Mouse (Mus musculus) MEL (cell line): ENCODE data around the gene Gatad2a.
A peak's percentile ranks its signal among the peaks of the same experiment; 100 is the strongest.

Experiments
- CHD2 ChIP-seq: IDR thresholded peaks from 2 replicates; pipeline ENCODE4 v1.6.1; 2011; ENCODE audit warnings: low read length, improper control_type of control experiment
- CTCF ChIP-seq, 3 experiments: IDR thresholded peaks in 2 of 3; conservative IDR thresholded peaks in 1 of 3; 2 replicates each; pipeline ENCODE4 v1.5.1; 2011 to 2012; ENCODE audit warnings: low read length in 3 of 3, low read depth in 2 of 3, mild to moderate bottlenecking in 2 of 3, improper control_type of control experiment in 1 of 3, inconsistent platforms in 1 of 3, mixed read lengths in 1 of 3, moderate library complexity in 1 of 3; ENCODE audit not compliant: control insufficient read depth in 1 of 3, insufficient read depth in 1 of 3, poor library complexity in 1 of 3, severe bottlenecking in 1 of 3
- EP300 ChIP-seq, 2 experiments: IDR thresholded peaks; 2 replicates each; pipeline ENCODE4 v1.6.1; 2011; ENCODE audit warnings: improper control_type of control experiment in 2 of 2, low read length in 2 of 2, low read depth in 1 of 2, mild to moderate bottlenecking in 1 of 2
- ETS1 ChIP-seq: IDR thresholded peaks from 2 replicates; pipeline ENCODE4 v1.6.1; 2012; ENCODE audit warnings: low read depth, mild to moderate bottlenecking, inconsistent platforms, low read length, improper control_type of control experiment, moderate library complexity
- GATA1 ChIP-seq: IDR thresholded peaks from 2 replicates; pipeline ENCODE4 v1.6.1; 2011; ENCODE audit warnings: low read depth, low read length, improper control_type of control experiment
- JUND ChIP-seq: IDR thresholded peaks from 2 replicates; pipeline ENCODE4 v1.6.1; 2011; ENCODE audit warnings: low read depth, mild to moderate bottlenecking, improper control_type of control experiment, low read length
- MAX ChIP-seq: IDR thresholded peaks from 2 replicates; pipeline ENCODE4 v1.6.1; 2011; ENCODE audit warnings: low read length, improper control_type of control experiment
- MXI1 ChIP-seq: IDR thresholded peaks from 2 replicates; pipeline ENCODE4 v1.6.1; 2011; ENCODE audit warnings: mild to moderate bottlenecking, low read depth, low read length, improper control_type of control experiment
- NRF1 ChIP-seq: IDR thresholded peaks from 2 replicates; pipeline ENCODE4 v1.6.1; 2014; ENCODE audit warnings: low read depth, mild to moderate bottlenecking, inconsistent platforms, low read length, improper control_type of control experiment, moderate library complexity; ENCODE audit not compliant: poor library complexity, insufficient read depth, severe bottlenecking
- POLR2A ChIP-seq, 2 experiments: IDR thresholded peaks; 2 replicates each; pipeline ENCODE4 v1.6.1; 2011 to 2012; ENCODE audit warnings: low read length in 2 of 2, mild to moderate bottlenecking in 2 of 2, control low read depth in 1 of 2, improper control_type of control experiment in 1 of 2, low read depth in 1 of 2, moderate library complexity in 1 of 2; ENCODE audit not compliant: control insufficient read depth in 1 of 2, insufficient read depth in 1 of 2, poor library complexity in 1 of 2
- RAD21 ChIP-seq: IDR thresholded peaks from 2 replicates; pipeline ENCODE4 v1.6.1; 2011; ENCODE audit warnings: mild to moderate bottlenecking, low read depth, low read length, improper control_type of control experiment
- RCOR1 ChIP-seq: IDR thresholded peaks from 2 replicates; pipeline ENCODE4 v1.6.1; 2012; ENCODE audit warnings: low read depth, mild to moderate bottlenecking, inconsistent platforms, low read length, improper control_type of control experiment
- UBTF ChIP-seq: IDR thresholded peaks from 2 replicates; pipeline ENCODE4 v1.6.1; 2012; ENCODE audit warnings: low read depth, mild to moderate bottlenecking, inconsistent platforms, low read length, improper control_type of control experiment, moderate library complexity, borderline replicate concordance; ENCODE audit not compliant: insufficient read depth
- USF1 ChIP-seq: IDR thresholded peaks from 2 replicates; pipeline ENCODE4 v1.6.1; 2014; ENCODE audit warnings: low read depth, mild to moderate bottlenecking, inconsistent platforms, low read length, improper control_type of control experiment, moderate library complexity

- 0 out of 2 replicates have a peak, but pooled peaks have one; percentile 20 for TF ChIP-seq ETS1
- TF ChIP-seq POLR2A (IDR thresholded peaks at IDR 0.05; ENCODE audit: control insufficient read depth in 1 of 2, insufficient read depth in 1 of 2, low read depth in 1 of 2, low read length in 2 of 2, poor library complexity in 1 of 2) = peak; percentile 66 to 72; a peak in 3 of 4 replicates
- no peak for TF ChIP-seq UBTF
- no peak for TF ChIP-seq CTCF (IDR thresholded peaks at IDR 0.05 in 2 of 3, conservative IDR thresholded peaks at IDR 0.05 in 1 of 3; ENCODE audit: control insufficient read depth in 1 of 3, insufficient read depth in 1 of 3, low read depth in 2 of 3, low read length in 3 of 3, poor library complexity in 1 of 3, severe bottlenecking in 1 of 3)
- TF ChIP-seq EP300 (IDR thresholded peaks at IDR 0.05; ENCODE audit: low read depth in 1 of 2, low read length in 2 of 2) = no peak
- peak; percentile 78 for TF ChIP-seq MXI1
- peak; percentile 17; the same call in 1 of the 2 replicates for TF ChIP-seq USF1
- peak; percentile 89 for TF ChIP-seq NRF1
- TF ChIP-seq RAD21 = no peak
- no peak for TF ChIP-seq JUND
- TF ChIP-seq CHD2 = no peak
- no peak for TF ChIP-seq GATA1
- peak; percentile 54 for TF ChIP-seq MAX
- TF ChIP-seq RCOR1 = no peak
Measured at GRCm38 (mm10) chr8:69974194-69974614, 22.0 kb downstream of the Gatad2a start.
